Mouse (Mus musculus) lung, postnatal 0 days (tissue): ENCODE measurements at regions not wholly inside any gene's neighbourhood (a gene's known extent, or its start where the extent isn't known, plus 50 kb on each side); places are given as distances from the start of the nearest gene placed in this dataset.

Experiments
- CTCF ChIP-seq: IDR thresholded peaks from 2 replicates; pipeline ENCODE4 v1.5.1; 2016; ENCODE audit warnings: antibody characterized with exemption, mild to moderate bottlenecking
- EP300 ChIP-seq: IDR thresholded peaks from 2 replicates; pipeline ENCODE4 v1.6.1; 2016; ENCODE audit warnings: antibody characterized with exemption, mild to moderate bottlenecking, control low read depth

GRCm38 (mm10) chr12:16392851-16393250 lies 217.9 kb downstream of the Lpin1 start:
- TF ChIP-seq EP300 (no peak), CTCF (no peak)
